Mouse (Mus musculus) liver, embryonic 15.5 days (tissue): ENCODE results near the gene Tubgcp2. TPM values are rescaled to one million over a fixed set of nuclear protein-coding genes. Genes with fewer than 3 reads are reported as not detected.

Source experiments
- ATAC-seq: fragments of 200-750 bp; cut with Nextera tagmentation; 2 replicates; pipeline ENCODE4 v1.8.0; 2017; ENCODE audit warnings: moderate number of reproducible peaks, mild to moderate bottlenecking, moderate library complexity; ENCODE audit not compliant: insufficient read depth
- H3K27ac ChIP-seq: fragments of 300-500 bp; sonication (generic); replicated peaks from 2 replicates; pipeline ENCODE4 v1.5.1; 2015; ENCODE audit warnings: mild to moderate bottlenecking, inconsistent platforms
- H3K27me3 ChIP-seq: fragments of 300-500 bp; sonication (generic); 2 replicates; pipeline ENCODE4 v1.6.1; 2015; ENCODE audit warnings: mild to moderate bottlenecking, inconsistent platforms
- H3K36me3 ChIP-seq: fragments of 300-500 bp; sonication (generic); replicated peaks from 2 replicates; pipeline ENCODE4 v1.6.1; 2015; ENCODE audit warnings: moderate library complexity, mild to moderate bottlenecking, inconsistent platforms
- H3K4me1 ChIP-seq: fragments of 300-500 bp; sonication (generic); replicated peaks from 2 replicates; pipeline ENCODE4 v1.6.1; 2015; ENCODE audit warnings: inconsistent platforms
- H3K4me2 ChIP-seq: fragments of 300-500 bp; sonication (generic); 2 replicates; pipeline ENCODE4 v1.6.1; 2015; ENCODE audit warnings: moderate library complexity, mild to moderate bottlenecking, inconsistent platforms
- H3K4me3 ChIP-seq: fragments of 300-500 bp; sonication (generic); replicated peaks from 2 replicates; pipeline ENCODE4 v1.5.1; 2015; ENCODE audit warnings: mild to moderate bottlenecking, inconsistent platforms
- H3K9ac ChIP-seq: fragments of 300-500 bp; sonication (generic); 2 replicates; pipeline ENCODE4 v1.6.1; 2015; ENCODE audit warnings: moderate library complexity, mild to moderate bottlenecking, inconsistent platforms
- H3K9me3 ChIP-seq: fragments of 300-500 bp; sonication (generic); replicated peaks from 2 replicates; pipeline ENCODE4 v1.6.1; 2016; ENCODE audit warnings: inconsistent platforms
- WGBS: fragments of 180-500 bp; shearing (Covaris S2); methylation state at CpG from one replicate; pipeline ENCODE4 v1.1.7; 2015; ENCODE audit warnings: mixed read lengths; ENCODE audit not compliant: insufficient replicate concordance; 5-methylcytosine and 5-hydroxymethylcytosine counted together
- polyA plus RNA-seq: library from polyadenylated mRNA; unstranded; fragments of >200 nt; fragmentation: Nextera tagmentation; extraction: Ambion mirVana; gene quantifications from 2 replicates; pipeline ENCODE4 v1.2.1, GENCODE M21; 2015

The Tubgcp2 gene
- polyA plus RNA-seq, 1 experiment from 2014 or later: 21.4 TPM

DNA sequence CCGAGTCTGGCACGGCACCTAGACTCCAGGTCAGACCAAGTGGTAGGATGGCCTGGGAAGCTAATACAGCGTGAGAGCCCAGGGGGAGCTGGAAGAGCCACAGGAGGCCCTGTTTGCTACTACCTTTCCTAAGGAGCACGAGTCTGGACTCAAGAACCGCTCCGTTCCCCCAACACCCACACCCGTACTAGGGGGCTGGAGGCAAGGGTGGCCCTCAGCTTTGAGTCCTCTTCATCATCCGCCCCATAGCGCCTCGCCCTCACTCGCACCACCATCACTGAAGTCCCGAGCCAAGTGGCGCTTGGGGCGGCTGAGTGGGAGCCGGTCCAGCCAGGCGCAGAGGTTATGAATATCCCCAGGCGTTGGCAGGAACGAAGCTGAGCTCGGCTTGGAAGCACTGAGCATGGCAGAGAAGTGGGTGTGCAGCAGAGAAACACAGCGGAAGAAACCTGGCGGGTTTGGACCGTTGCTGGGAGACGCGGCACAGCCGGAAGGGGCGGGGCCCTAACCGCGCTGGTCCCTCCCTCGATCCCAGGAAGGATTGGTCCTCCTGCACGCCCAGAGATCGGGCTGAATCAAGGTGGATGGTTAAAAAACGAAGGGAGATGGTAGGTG is 58.1 kb downstream of the Tubgcp2 start, which contains the start of gene 6430531B16Rik:
TSS of gene 6430531B16Rik (minus strand) at position 478 of the 615 bp plus-strand sequence.
- H3K27me3 ChIP-seq: peaks cover 22% of the 10 kb centered on the region
- no peaks in the 10 kb centered on the region for H3K36me3 ChIP-seq
- 8% methylated on average over 32 of the region's 32 CpGs for WGBS
- peak within 1 kb of the TSS; percentile 75 for H3K4me2 ChIP-seq
- H3K4me3 ChIP-seq: peak within 1 kb of the TSS; percentile 56
- peak; percentile 65 for ATAC-seq
- no peak within 1 kb of the TSS for H3K9ac ChIP-seq
- H3K9me3 ChIP-seq: no peaks in the 10 kb centered on the region
- peaks cover 13% of the 10 kb centered on the region for H3K4me1 ChIP-seq
- H3K27ac ChIP-seq: no peak within 1 kb of the TSS

DNA sequence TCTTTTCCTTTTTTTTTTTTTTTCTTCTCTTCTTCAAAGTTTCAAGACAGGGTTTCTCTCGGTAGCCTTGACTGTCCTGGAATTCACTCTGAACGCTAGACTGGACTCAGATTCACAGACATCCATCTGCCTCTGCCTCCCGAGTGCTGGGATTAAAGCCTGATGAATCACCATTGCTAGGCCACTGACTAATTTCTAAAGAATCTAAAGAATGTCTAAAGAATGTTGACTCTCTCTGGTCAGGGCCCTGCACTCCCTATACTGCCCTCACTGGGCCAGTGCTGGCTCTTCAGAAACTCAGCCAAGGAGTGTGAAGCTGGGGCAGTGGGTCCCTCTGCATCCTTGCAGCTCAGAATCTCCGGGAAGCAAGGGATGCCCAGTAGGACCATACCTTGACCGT is 61.0 kb downstream of the Tubgcp2 start:
- H3K9ac ChIP-seq: no peak overlapping the region
- no peak overlapping the region for H3K27ac ChIP-seq
- ATAC-seq: no peak
- no peak overlapping the region for H3K4me2 ChIP-seq
- no peak overlapping the region for H3K4me3 ChIP-seq
- 63% methylated on average over 5 of the region's 5 CpGs for WGBS
- peaks cover 13% of the 10 kb centered on the region for H3K4me1 ChIP-seq
- H3K9me3 ChIP-seq: no peaks in the 10 kb centered on the region
- H3K27me3 ChIP-seq: peaks cover 22% of the 10 kb centered on the region
- H3K36me3 ChIP-seq: no peaks in the 10 kb centered on the region

DNA sequence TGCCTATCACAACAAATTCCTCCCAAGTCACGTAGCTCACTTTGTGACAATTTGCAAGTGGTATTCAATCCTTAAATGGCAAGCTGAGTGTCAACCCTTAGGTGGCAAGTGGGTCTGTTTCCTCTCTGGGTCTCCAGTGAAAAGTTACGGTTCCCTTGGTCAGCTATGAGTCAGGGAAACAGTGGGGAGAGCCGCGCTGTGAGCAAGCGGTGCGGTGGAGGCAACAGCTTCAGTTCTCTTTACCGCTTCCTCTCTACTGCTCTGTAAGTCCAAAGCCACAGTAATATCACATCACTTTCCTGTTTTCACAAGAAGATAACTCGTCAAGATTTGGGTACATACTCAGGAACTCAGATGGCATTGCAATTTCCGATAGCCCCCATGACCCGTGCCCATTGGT is 62.2 kb downstream of the Tubgcp2 start:
- ATAC-seq: no peak
- Histone ChIP-seq H3K27me3 (peaks cover 22% of the 10 kb centered on the region), H3K9me3 (no peaks in the 10 kb centered on the region), H3K36me3 (no peaks in the 10 kb centered on the region), H3K4me1 (peaks cover 13% of the 10 kb centered on the region), H3K4me3 (no peak overlapping the region), H3K27ac (peak overlapping the region; percentile 49; the same call in 1 of the 2 replicates), H3K9ac (no peak overlapping the region), H3K4me2 (no peak overlapping the region)
- 25% methylated on average over 10 of the region's 10 CpGs for WGBS

DNA sequence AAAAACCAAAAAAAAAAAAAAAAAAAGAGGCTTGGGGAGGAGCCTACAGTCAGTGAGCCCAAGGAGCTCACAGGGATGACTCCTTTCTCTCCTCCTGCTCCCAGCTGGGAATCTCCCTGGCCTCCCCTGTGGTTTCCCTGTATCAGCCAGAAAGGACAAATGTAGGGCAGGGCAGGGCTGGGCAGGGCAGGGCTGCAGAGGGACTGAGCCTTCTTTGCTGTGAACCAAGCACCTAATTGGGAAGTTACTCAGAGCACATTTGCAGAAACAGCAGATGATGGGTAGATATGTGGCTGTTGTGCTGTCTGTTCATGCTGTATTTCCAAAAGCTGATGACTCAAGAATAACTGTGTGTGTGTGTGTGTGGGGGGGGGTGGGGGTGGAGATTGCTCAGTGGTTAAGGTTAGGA is 63.5 kb downstream of the Tubgcp2 start:
- H3K27ac ChIP-seq: no peak overlapping the region
- H3K27me3 ChIP-seq: peaks cover 22% of the 10 kb centered on the region
- H3K9ac ChIP-seq: no peak overlapping the region
- H3K36me3 ChIP-seq: no peaks in the 10 kb centered on the region
- no peaks in the 10 kb centered on the region; the same call in 1 of the 2 replicates for H3K4me1 ChIP-seq
- H3K4me2 ChIP-seq: no peak overlapping the region
- no peaks in the 10 kb centered on the region for H3K9me3 ChIP-seq
- no peak for ATAC-seq
- H3K4me3 ChIP-seq: no peak overlapping the region

DNA sequence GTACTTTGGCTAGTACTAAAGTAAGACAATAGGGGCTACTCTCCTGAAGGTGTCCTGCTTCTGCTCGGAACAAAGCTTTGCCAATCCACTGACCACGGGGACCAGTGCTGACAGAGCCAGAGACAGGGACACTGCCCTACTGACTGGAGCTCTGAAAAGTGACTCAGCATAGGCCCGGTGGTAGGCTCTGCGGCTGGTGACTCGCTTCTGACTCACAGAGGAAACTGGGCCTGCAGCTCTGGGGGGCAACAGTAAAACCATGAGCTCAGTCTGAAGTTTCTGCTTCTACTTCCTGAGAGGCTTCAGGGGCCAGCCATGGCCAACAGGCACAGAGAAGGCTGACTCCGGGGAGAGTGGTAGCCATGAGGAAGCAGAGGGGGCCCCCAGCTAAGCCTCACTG is 65.0 kb downstream of the Tubgcp2 start:
- Histone ChIP-seq H3K4me2 (no peak overlapping the region), H3K4me3 (no peak overlapping the region), H3K27ac (no peak overlapping the region), H3K4me1 (no peaks in the 10 kb centered on the region; the same call in 1 of the 2 replicates), H3K27me3 (peaks cover 13% of the 10 kb centered on the region; the same call in 1 of the 2 replicates), H3K36me3 (no peaks in the 10 kb centered on the region), H3K9ac (no peak overlapping the region), H3K9me3 (no peaks in the 10 kb centered on the region)
- WGBS: 17% methylated on average over 6 of the region's 6 CpGs
- peak; percentile 33 for ATAC-seq

DNA sequence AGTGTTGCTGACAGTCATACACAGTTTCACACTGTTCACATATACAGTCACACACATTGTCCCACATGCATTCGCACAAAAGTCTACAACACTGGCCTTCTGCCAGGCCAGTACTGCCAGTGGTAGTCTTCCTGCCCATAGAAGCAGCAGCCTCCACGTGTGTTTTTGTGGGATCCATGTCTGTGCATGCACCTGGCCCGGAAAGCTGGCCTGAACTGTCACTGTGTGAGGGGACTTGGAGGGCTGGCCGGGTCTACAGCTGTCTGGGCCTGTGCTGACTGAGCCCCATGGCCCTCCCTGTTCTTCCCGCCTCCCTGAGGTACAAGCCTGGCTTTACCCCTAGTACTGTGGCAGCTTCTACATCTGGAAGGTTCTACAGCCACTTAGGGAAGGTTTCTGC is 65.5 kb downstream of the Tubgcp2 start:
- no peak for ATAC-seq

DNA sequence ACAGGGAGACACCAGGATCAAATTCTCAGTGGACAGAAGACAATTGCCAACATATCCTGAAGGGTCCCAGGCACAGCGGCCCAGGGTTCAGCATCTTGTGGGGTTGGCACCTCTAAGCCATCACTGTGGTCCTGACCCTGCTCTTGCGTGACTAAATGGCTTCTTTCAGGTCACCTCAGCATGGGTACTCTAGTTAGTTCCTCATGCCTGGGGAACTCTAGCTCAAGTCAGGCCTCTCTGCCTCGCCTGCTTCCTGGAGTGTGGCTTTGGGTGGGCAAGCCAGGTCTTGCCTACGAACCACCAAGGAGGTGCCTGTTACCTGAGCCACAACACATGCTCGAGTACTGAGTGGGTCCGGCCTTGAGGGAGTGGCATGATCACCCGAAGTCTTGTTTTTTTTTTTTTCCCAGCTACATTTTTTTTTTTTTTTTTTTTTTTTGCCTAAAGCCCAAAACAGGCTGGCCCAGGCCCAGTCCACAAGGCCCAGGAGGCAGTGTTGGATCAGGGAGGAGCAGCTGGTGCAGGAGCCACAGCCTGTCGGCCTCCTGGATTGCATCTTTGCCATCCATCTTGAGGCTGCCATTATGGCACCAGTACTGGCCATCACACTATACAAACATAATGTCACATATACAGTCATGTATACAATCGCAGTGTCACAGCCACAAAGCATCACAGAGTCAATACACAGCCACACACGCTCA is 66.1 kb downstream of the Tubgcp2 start:
- H3K9me3 ChIP-seq: no peaks in the 10 kb centered on the region
- ATAC-seq: no peak
- WGBS: 67% methylated on average over 10 of the region's 10 CpGs
- no peaks in the 10 kb centered on the region for H3K36me3 ChIP-seq
- H3K4me1 ChIP-seq: no peaks in the 10 kb centered on the region; the same call in 1 of the 2 replicates
- no peak overlapping the region for H3K27ac ChIP-seq
- H3K4me3 ChIP-seq: no peak overlapping the region
- H3K9ac ChIP-seq: no peak overlapping the region
- H3K27me3 ChIP-seq: peaks cover 8% of the 10 kb centered on the region; the same call in 1 of the 2 replicates
- H3K4me2 ChIP-seq: no peak overlapping the region

More for the DNA sequence above, 65.5 kb downstream of the Tubgcp2 start:
- WGBS: 51% methylated on average over 5 of the region's 5 CpGs
- H3K4me3 ChIP-seq: no peak overlapping the region
- H3K27ac ChIP-seq: no peak overlapping the region
- no peaks in the 10 kb centered on the region; the same call in 1 of the 2 replicates for H3K4me1 ChIP-seq
- peaks cover 9% of the 10 kb centered on the region; the same call in 1 of the 2 replicates for H3K27me3 ChIP-seq
- H3K9ac ChIP-seq: no peak overlapping the region
- no peaks in the 10 kb centered on the region for H3K36me3 ChIP-seq
- no peaks in the 10 kb centered on the region for H3K9me3 ChIP-seq
- no peak overlapping the region for H3K4me2 ChIP-seq

DNA sequence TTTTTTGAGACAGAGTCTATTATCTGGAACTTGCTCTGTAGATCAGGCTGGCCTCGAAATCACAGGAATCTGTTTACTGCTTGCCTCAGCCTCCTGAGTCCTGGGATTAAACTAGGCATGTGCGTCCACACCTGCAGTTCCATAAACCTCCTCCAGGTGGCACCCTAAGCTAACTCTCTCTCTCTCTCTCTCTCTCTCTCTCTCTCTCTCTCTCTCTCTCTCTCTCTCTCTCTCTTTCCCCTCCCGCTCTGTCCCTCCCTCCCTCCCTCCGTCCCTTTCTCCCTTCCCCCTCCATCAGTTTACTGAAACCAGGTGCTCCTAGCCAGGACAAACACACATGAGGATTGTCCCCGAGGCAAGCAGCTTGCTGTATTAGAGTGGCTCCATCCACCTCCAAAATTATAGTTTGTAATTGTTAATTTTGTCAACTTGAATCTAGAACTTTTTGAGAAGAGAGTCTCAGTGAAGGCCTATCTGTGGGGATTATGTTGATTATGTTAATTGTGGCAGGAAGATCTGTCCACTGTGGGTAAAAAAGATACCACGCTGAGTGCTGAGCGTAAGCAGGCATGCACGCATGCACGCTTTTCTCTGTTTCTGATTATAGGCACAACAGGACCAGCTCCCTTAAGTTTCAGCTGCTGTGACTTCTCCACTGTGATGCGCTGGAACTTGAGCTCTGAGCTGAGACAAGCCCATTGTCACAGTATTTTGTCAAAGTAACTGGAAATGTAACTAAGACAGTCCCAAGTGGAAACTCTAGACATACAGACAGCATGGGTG is 66.9 kb downstream of the Tubgcp2 start:
- H3K27me3 ChIP-seq: peaks cover 8% of the 10 kb centered on the region; the same call in 1 of the 2 replicates
- H3K4me2 ChIP-seq: no peak overlapping the region
- no peak overlapping the region for H3K27ac ChIP-seq

DNA sequence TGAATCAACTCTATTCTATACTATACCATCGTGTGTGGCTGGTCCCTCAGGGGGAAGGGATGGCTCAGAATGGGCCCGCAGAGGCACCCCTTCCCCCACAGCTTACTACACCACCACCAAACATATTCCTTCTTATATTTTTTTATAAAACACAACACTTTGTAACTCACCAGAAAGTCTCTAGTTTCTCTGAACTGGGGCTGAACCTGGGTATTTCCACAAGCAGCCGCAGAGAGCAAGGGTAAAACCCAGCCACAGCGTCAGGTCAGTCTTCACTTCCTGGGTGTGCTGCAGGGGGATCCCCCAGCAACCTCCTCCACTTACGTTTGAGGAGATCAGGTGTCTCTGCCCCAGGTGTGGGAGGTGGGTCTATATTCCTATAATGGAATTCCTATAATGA is 68.0 kb downstream of the Tubgcp2 start:
- ATAC-seq: no peak
- Histone ChIP-seq H3K9ac (no peak overlapping the region), H3K4me1 (no peaks in the 10 kb centered on the region; the same call in 1 of the 2 replicates), H3K36me3 (no peaks in the 10 kb centered on the region), H3K27me3 (peaks cover 4% of the 10 kb centered on the region; the same call in 1 of the 2 replicates), H3K4me3 (no peak overlapping the region), H3K9me3 (no peaks in the 10 kb centered on the region), H3K27ac (no peak overlapping the region), H3K4me2 (no peak overlapping the region)
- WGBS: 45% methylated on average over 5 of the region's 5 CpGs

More for the DNA sequence above, 66.9 kb downstream of the Tubgcp2 start:
- Histone ChIP-seq H3K9me3 (no peaks in the 10 kb centered on the region), H3K36me3 (no peaks in the 10 kb centered on the region), H3K4me3 (no peak overlapping the region), H3K9ac (no peak overlapping the region), H3K4me1 (no peaks in the 10 kb centered on the region; the same call in 1 of the 2 replicates)
- 40% methylated on average over 10 of the region's 10 CpGs for WGBS
- ATAC-seq: no peak

DNA sequence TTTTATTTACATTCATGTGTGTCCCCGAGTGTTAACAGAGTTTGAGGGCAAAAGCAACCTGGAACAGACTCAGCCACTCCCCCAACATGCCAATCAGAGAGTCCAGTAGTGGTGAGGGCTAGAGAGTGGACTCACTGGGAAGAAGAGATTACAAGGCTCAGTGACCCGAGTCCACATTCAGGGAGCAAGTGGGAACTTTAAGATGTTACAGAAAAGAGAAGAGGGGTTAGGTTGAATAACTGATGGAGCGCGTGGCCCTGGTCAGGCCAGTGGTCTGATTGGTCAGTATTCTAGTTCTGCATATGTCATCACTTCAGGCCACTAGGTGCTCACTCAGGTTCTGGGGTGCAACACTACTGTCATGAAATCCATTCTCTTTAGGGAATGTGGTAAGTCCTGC is 69.3 kb downstream of the Tubgcp2 start:
- no peaks in the 10 kb centered on the region for H3K36me3 ChIP-seq
- ATAC-seq: no peak
- 36% methylated on average over 4 of the region's 4 CpGs for WGBS
- no peaks in the 10 kb centered on the region for H3K9me3 ChIP-seq
- H3K9ac ChIP-seq: no peak overlapping the region
- H3K4me3 ChIP-seq: no peak overlapping the region
- no peak overlapping the region for H3K27ac ChIP-seq
- no peak overlapping the region for H3K4me2 ChIP-seq
- H3K27me3 ChIP-seq: peaks cover 4% of the 10 kb centered on the region; the same call in 1 of the 2 replicates
- no peaks in the 10 kb centered on the region for H3K4me1 ChIP-seq

DNA sequence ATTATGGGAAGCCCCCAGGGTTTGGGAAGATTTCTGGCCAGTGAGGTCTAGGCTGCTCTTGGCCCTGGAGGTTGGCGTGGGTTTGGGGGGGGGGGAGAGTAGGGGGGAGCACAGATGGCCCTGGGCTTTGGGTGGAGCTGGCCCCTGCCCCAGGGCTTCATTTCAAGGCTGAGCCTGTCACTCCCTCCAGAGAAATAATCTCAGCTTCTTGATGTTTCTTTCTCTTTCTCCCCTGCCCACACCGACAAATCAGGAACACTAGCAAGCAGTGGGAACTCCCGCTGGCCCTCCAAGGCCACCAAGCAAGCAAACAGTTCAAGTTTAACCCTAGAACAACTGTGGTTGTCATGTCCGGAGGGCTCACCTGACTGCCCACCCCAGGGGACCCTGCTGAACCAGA is 72.7 kb downstream of the Tubgcp2 start:
- WGBS: 47% methylated on average over 4 of the region's 4 CpGs
- Histone ChIP-seq H3K9me3 (no peaks in the 10 kb centered on the region), H3K4me3 (no peak overlapping the region), H3K27me3 (peaks cover 4% of the 10 kb centered on the region; the same call in 1 of the 2 replicates), H3K36me3 (no peaks in the 10 kb centered on the region), H3K27ac (no peak overlapping the region), H3K4me2 (no peak overlapping the region), H3K4me1 (no peaks in the 10 kb centered on the region), H3K9ac (no peak overlapping the region)
- no peak for ATAC-seq
